Mouse (Mus musculus): ENCODE measurements around the gene Fam243.

Fam243 gene

DNA sequence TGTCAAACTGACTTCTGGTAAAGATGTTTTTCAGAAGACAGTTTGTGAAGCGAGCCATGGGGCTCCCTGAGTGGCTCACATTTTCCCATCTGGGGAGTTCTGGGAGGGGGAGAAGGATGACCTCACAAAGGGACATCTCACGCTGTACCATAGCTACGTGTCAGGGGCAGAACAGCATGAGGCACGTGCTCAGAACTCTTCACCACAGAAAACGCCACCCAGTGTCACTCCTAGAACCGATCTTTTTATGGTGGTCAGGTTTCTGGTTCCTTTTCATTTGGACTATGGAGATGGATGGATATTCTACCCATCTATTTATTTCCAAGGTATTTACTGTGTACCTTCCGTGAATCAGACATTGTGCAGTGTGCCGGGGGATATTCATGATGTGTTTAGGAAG lies at the start of gene Fam243:
Gene Fam243 (minus strand): TSS at position 101 of the 400 bp plus-strand sequence.
- DNase-seq = no peak

DNA sequence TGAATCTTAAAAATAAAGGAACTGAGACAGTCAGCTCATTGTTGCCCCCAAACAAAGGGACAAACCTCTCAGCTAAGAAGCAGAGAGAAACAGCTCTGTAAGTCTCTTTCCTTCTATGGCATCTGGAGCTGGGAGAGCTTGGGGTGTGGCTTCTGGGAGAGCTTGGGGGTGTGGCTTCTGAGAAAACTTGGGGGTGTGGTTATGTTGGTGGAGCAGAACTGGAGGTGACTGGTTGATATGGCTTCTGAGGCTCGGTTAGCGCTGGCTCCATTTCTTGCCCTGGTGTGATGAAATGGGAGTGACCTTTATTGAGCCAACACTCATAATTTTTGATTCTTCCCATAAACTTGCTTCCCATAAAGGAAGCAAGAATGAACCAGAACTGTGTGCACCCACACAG lies 48.0 kb upstream of the Fam243 start:
- peak; percentile 62 for DNase-seq

DNA sequence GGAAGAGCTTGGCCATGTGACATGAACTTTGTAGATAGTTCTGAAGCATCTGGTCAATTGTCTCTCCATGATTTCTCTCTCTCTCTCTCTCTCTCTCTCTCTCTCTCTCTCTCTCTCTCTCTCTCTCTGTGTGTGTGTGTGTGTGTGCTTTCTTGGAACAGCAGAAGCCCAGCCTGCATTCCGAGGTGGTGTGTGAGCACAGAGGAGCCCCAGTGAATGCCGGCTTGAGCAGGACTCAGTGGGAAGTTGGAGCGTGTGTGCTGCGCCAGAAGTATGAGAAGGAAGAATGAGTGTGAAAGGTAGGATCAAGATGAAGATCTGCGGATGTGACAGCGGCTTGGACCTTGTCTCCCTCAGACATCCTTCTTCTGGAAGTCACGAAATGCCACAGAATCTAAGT lies 44.2 kb upstream of the Fam243 start:
- DNase-seq = no peak

DNA sequence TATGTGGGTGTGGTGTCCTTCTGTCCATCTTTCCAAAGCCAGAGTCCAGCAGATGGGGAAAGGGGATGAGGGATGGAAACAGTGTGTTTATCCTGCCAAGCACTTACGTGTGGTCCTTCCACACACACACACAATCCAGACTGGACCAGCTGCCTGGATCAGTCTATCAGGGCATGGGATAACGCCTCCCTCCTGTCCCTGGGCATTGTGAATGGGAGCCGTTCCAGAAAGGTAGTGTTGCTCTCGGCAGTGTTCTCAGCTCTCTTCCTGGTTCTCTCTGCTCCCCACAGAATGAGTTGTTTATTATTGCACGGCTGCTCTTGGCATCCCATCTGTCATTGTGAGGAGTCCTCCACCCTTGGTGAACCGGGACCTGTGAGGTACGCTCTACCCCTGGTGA lies 39.5 kb upstream of the Fam243 start:
- no peak for DNase-seq

DNA sequence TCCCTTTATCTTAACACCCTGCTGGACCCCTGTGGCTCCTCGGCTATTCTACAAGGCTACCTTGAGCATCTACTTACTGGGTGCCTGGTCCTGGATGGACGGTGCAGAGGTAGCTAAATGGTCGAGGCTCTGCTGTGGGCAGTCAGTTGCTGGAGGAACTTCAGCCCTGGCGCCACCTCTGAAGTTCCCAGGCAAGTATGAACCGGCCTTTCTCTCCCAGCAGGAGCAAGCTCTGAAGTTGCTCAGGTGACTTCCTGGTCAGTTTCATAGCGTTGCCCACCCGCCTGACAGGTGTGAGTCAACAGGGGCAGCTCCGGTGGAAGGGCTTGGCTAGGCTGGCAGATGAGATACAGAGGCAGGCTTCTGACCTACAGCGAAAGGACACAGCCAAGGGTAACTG lies 38.0 kb upstream of the Fam243 start, which contains the start of gene Kcne1:
Gene Kcne1 (minus strand): TSS at position 240 of the 400 bp plus-strand sequence.
- no peak for DNase-seq

DNA sequence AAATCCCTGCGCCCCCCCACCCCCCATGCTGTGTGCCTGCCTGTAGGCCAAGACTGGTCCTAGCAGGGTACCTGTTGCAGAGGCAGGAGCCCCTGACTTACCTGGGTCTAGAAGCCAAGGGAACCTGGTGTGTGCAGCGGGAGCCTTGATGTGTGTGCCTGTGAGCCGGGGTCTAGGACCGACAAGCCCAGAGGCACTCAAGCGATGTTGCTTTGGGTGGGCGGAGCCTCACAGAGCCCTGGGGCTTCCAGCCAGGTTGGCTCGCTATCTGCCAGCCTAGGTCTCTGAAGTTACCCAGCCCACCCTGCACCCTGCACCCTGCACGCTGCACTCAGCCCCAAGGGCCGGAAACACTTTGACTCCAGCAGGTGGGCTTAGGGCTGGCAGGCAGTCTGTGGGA lies 37.5 kb upstream of the Fam243 start:
- no peak for DNase-seq

DNA sequence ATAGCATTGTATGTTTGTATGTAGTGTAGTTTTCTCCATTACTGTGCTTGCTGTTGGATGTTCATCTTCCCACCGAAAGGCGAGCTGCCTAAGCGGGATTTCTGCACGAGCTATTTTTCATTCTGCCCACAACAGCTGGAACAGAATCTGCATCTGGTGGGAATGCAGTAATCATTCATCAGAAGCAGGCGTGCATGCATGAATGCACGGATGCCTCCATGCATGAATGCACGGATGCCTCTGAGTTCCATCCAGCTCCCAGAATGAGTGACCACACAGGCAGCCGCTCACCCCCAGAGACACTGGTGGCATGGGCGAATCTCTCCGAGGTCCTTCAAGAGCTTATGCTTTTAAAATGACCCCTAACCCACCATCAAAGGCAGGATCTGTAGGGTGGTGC lies 36.3 kb upstream of the Fam243 start:
- no peak for DNase-seq

DNA sequence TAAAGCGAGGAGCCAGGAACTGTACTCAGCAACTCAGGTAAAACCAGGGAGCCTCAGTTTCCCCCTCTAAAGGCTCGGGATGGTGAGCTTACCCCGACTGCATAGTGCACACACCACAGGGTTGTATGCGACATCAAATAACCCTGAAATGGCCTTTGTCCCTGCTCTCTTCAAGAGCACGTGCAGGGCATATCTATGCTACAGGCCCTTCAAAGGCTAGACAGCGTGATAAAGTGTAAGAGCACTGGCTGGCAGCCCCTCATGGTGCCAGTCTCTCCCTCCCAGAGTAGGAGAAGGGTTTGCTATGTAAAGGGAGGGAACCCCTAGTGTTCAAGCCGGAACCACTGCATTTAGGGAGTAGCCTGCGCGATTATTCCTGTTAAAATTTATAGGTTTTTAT lies 35.8 kb upstream of the Fam243 start:
- DNase-seq = no peak

DNA sequence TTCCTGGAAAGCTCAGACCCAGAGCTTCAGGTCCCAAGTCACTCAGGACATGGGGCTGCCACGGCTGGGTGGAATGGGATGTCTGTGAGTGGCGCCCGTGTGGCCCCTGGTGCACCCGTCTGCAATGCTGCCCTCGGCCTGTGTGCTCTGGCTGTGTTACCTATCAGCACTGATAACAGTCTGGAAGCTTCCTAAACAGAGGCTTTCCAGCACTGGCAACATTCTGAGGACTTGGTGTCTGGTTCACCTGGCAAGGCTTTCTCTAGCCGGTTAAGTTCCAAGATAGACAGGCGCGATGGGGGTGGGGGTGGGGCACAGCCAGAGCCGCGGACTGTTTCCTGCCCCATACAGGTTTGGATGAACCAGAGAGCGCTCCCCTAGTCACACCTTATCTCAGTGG lies 34.7 kb upstream of the Fam243 start:
- DNase-seq = no peak

DNA sequence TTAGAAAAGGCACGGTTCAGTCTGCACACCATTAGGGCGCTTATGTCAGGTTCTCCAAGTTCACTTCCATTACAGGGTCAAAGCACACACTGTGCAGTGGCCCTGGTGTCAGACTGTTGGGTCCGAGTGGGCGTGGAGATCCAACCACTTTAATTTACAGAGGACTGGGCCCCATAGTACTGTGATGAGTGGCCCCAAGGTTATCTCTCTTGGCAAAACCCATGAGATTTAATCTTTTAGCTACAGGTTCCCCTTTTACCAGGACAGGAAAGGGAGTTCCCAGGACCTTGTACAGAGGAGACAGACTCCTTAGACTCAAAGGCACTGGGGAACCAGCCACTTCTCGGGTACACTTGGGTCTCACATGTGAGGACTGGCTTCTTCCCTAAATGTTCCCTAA lies 34.1 kb upstream of the Fam243 start:
- DNase-seq = no peak

DNA sequence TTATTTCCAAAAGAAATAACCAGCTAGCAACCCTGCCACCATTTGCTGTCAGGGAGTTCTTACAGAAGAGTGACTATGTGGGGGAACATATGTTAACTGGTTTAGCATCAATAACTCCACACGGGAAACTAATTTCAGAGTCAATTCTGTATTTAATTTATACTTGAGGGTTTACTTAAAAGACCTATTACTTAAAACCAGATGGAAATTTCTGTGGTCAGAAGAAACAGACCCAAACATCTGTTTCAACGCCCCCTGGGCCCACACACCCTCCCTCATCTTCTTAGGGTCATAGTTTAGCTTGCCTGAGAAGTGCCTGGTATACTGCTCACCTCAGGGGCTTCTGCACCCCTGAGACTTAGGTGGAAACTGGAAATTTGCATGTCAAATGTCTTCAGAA lies 32.7 kb upstream of the Fam243 start:
- DNase-seq = no peak

DNA sequence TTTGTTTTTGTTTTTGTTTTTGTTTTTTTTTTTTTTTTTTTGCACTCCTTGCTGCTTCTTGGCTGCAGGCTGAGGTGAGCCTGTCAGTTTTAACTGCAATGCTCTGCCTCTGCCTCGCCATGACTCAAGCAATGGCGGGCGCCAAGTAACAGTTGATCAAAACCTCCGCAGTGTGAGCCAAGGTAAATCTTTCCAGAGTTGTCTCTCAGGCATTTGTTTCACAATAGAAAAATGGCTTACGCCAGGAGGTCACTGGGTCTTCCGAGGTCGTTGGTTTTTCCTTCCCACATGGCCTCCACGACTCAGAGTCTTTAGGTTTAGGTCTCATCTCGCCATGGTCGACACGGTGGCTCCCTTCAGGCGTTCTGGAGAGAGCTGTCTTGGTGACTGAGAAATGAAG lies 32.1 kb upstream of the Fam243 start:
- DNase-seq = no peak

DNA sequence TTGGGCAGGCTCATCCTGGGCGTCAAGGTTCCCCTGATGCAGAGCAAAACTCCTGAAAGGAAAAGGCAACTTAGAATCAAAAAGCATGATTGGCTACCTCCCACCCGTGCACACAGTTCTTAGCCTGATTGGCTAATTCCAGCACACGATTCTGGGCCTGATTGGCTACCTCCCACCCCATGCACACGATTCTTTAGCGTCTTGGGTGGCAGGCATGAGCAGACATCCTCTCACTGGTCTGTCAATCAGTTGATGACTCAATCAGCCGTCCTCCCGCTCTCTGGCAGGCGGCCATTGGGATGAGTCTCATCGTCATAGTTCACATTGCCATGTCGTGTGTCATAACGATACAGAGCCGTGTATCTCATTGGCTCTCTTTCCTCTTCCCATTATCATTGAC lies 27.7 kb upstream of the Fam243 start:
- no peak for DNase-seq

DNA sequence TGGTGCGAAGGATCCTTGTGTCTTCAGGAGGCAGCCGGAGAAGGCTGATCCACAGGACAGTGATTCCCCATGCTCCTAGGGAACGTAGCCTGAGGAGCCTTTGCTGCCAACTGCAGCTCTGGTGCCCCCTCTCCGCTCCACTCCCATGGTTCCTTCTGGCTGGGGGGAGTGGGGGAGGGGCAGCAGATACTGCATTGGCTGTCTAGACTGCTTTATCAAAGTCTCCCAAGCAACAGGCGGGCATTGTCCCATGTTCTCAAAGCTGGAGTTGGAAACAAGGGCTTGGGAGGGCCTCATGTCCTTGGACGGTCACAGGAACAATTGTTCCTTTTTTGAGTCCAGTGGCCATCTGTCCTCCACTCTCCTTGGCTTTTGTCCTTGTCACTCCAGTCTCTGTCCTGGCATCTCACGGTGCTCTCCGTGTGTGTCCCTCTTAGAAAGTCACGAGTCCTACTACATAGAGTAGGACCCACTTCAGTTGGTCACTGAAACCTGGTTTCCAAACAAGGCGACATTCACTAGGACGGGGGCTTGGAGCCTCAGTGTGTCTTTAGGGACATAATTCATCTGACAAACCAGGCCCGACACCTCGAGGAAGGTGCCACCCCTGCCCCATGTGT lies 25.2 kb upstream of the Fam243 start:
- DNase-seq = no peak

DNA sequence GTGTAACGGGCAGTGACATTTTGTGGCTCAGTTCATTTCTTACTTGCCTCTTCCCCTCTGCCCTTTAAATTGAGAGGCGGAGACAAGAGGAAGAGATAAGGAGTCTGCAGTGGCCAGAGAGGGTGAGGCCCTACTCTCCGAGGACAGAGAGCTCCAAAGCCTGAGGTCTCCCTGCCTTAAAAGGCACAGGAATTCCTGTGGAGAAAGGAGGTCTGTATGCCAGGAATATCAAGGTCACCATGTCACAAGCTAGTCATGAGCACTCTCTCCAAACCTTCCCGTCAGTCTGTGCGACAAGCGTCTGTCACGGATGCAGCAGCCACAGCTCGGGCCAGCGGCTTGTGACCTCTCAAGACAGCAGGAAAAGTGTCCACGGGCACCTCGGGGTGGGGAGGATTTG lies 23.9 kb upstream of the Fam243 start:
- DNase-seq = no peak

DNA sequence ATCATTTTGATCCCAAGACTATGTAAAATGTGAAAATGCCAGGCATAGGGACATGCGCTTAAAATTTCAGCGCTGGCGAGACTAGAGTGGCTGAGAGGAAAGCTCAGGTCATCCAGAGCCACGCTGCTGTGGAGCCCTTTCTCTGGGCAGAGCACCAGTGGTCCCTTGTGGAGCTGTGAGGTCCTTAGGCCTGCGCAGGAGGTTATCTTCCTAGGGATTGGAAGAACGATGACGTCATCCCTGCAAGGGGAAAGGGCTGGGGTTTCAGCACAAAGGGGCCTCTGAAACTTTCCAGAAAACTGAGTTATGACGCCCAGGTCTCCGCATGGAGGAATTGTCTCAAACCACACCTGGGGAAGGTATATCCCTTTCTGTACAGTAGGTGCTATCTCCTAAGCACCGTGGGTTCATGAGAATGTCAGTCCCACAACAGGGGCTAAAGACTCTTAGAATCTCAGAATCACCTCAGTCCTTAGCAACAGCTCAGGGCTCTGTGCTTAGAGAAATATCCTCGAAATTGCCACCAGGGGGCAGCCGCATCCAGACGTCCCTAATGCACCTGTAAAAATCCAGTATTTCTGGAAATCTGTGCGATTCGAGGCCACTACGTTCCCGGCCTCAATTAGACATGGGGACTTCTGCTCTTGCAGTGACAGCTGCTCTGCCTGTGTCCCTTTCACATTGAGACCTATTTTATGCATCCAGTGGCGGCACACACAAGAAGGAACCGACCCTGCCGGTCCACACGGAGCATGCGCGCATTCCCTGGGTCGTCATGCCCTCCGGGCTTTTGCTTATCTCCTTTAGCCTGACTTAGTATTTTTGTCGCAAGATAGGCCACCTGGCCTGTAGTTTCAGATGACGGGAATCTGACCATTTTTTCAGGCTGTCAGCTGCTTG lies 19.6 kb upstream of the Fam243 start:
- DNase-seq = peak; percentile 43

DNA sequence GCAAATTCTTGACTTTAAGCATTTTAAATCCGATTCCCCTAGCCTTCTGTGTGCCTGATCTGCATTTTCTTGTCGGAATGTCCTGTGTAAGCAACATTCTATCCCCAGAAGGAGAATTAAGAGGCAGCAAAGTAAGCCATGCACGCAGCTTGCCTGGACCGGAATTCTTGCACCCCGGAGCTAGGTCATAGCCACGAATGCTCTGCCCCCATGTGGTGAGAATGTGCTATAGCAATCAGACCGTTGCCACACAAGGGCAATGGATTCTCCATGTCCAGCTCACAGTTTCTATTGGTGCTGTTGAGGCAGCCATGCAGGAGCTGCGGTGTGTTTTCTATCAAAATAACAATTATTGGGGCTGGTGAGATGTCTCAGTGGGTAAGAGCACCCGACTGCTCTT lies 15.0 kb upstream of the Fam243 start:
- peak; percentile 75 for DNase-seq

DNA sequence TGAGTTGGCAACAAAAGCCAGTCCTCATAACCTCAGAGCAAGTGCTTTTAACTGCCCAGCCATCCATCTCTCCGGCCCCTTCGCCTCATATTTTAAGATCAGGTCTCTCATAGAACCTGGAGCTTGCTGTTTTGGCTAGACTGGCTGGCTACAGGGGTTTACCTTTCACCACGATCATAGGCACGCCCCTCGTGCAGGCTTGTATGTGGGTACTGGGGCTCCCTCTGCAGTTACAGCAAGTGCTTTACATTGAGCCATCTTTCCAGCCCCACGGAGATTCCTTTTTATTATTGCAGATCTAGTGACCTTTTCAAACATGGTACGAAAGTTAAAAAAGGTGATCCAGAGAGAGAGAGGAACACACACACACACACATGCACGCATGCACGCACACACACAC lies 13.4 kb upstream of the Fam243 start:
- DNase-seq = no peak

DNA sequence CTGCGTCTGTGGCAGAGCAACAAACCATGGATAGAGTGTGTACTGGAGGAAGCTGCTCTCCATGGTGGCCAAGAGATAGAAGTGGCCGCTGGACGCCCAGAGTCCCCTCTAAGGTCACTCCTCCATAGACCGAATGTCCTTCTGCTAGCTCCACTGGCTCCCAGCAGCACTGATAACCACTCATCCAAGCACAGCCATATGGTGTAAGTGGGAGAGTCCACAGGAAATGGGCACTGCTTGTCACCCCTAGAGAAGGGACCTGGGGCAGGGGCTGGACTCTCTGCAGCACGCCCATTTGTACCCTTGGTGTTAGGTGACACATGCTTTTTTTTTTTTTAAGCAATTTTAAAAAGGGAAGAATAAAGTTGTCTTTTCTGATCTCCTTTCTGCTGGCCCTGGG lies 9.7 kb upstream of the Fam243 start:
- no peak for DNase-seq

DNA sequence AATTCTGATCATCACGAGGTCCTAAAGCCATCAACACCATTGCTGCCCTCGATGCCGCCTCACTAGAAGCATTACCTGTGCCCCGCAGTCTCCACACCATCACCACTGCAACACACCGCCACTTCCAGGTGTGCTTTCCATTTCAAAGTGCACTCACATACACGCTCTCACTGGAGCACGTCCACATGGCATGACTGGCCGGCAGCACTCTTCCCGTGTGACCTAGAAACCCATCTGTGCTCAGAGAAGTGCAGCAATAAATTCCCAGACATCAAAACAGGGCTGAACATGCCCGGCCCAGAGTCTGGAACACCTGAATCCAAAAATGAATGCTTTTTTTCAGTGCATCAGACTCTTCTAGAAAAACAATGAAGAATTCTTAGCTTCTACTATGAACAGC lies 6.7 kb upstream of the Fam243 start:
- no peak for DNase-seq

DNA sequence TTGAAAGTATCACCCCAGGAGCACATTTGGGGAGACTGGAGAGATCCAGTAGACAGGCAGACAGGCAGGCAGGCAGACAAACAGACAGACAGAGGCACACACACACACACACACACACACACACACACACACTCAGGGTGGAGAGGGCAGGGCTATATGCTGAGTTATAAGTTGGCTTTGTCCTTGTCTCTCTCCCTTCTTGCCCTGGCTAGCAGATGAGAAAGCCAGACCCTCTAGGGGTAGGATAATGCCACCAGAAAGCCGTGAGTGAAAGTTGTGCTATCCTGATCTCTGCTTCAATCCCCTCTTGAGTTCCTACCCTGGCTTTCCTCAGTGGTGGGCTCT lies 3.8 kb upstream of the Fam243 start:
- no peak for DNase-seq

DNA sequence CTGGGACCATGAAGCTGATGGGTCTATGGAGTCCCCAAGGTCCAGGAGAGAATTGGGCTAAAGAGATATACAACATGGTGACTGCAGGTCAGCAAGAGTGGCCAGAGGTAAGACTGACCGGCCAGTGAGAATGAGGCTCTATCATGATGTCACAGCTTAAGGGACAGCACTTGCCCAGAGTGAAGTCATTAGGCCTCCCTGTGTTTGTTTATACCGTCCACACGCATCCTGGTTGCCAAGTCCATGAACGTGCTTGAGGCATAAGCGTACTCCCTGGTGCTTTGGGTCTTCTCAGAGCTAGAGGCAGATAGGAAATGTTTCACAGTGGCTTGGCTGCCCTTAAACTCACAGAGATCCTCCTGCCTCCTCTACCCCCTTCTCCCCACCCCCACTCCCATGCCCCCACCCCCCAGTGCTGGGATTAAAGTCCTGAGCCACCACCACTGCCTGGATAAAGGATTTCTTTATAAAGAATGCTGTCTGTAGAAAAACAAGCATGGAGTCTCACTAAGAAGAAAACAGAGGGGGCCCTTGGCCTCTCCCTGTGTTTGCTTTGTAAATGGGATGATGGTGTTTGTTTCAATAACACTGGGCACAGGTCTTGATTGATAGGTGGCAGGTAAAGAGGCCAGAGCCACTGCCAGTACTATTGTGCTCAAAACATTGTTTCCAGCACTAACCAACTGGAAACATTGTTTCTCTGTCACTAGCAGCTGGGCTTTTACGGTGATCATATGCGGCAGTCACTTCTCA lies 3.2 kb upstream of the Fam243 start:
- no peak for DNase-seq

DNA sequence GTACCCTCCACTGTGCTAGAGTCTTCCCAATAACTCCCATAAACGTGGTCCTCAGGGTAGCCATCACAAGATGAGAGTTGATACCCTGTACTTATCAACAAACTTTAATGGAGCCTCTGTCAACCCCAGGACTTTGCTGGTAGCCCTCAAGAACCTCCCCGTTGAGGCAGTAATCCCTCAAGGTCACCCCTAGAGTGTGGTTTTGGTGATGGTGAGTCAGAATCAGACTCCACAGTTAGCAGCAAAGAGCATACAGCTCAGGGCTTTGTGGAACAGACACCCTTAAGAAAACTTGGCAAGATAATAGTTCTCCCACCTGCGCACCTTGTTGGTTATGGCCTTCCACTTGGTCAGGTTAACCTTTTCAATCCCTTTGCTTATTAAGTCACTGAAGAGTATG lies 880 bp downstream of the Fam243 start:
- DNase-seq = no peak
